Mouse (Mus musculus): Measurements from ENCODE around the gene Gstm7.

DNA sequence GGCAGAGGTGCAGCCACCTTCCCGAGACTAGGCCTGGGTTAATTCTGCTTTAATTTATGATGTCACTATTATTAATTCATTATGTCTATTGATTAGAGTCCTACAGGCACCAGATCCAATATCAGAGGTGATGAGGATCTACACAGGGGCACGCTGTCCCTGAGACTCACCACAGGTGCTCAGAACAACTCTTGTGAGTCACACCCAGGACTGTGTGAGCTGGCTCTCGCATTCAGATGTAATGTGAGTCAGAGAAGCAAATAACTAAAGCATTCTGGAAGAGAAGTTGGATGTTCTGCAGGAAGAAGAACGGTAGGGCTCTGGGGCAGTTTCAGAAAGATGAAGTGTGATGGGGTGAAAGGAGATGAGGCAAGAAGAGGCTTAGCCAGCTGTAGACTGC lies 2.4 kb downstream of the Gstm7 start:
- no peak for TF ChIP-seq CTCF (IDR thresholded peaks at IDR 0.05; ENCODE audit: low read depth, low read length)
- TF ChIP-seq POLR2A (IDR thresholded peaks at IDR 0.05; ENCODE audit: borderline replicate concordance, low read depth, low read length) = no peak

Data from bone marrow macrophage, adult 2 months (primary cell).